Comparison of ENCODE assay signal across 23 mouse cellular contexts in genomic region chr14:71082327-71082726, GRCm38 (mm10).
DNase-seq lines count a peak whose midpoint lies in the region; ATAC-seq and TF ChIP-seq lines count a peak whose summit lies in the region.
"Had no signal": no experiment of that assay in that cellular context is flagged by ENCODE, and none has a peak within 500 bp of the region (broad histone marks: within the 10 kb centered on the region; RNA-seq: fewer than 3 reads in every experiment).

No protein-coding gene starts in this region.

- in situ Hi-C loops in ES-E14 (cut with MboI; ENCODE audit: low sequenced_read_pairs in 2 of 2, unreplicated experiment in 2 of 2), result no loop called here

- ATAC-seq in lung, postnatal 0 days, result peak; percentile 57
- no peak for ATAC-seq in intestine, embryonic 15.5 days
- ATAC-seq: hindbrain, postnatal 0 days had no signal

- H3K9ac ChIP-seq in lung, postnatal 0 days (replicated peaks; ENCODE audit: low read depth), result no peak overlapping the region
- H3K9ac ChIP-seq in ES-E14 (ENCODE audit: insufficient read depth, low read depth, low read length, poor library complexity, severe bottlenecking), result no peak overlapping the region
- H3K9ac ChIP-seq in intestine, embryonic 15.5 days, result no peak overlapping the region
- H3K9ac ChIP-seq: embryonic facial prominence, embryonic 12.5 days; forebrain, embryonic 12.5 days; heart, embryonic 12.5 days; kidney, embryonic 15.5 days; liver, embryonic 13.5 days had no signal

- TF ChIP-seq EP300 in lung, postnatal 0 days (IDR thresholded peaks at IDR 0.05), result no peak

- H3K27me3 ChIP-seq in lung, postnatal 0 days (replicated peaks; ENCODE audit: insufficient read depth, low read length), result no peaks in the 10 kb centered on the region
- no peaks in the 10 kb centered on the region for H3K27me3 ChIP-seq in intestine, embryonic 15.5 days (replicated peaks)
- H3K27me3 ChIP-seq: embryonic facial prominence, embryonic 12.5 days; forebrain, embryonic 12.5 days; heart, embryonic 12.5 days; kidney, embryonic 15.5 days; liver, embryonic 13.5 days had no signal

- no peak for TF ChIP-seq CTCF in lung, postnatal 0 days (IDR thresholded peaks at IDR 0.05)

- H3K36me3 ChIP-seq in lung, postnatal 0 days (ENCODE audit: insufficient read depth, low read length), result no peaks in the 10 kb centered on the region
- H3K36me3 ChIP-seq in ES-E14 (ENCODE audit: control insufficient read depth, insufficient read depth, low read length, poor library complexity, severe bottlenecking), result no peaks in the 10 kb centered on the region
- no peaks in the 10 kb centered on the region for H3K36me3 ChIP-seq in intestine, embryonic 15.5 days
- H3K36me3 ChIP-seq: embryonic facial prominence, embryonic 12.5 days; forebrain, embryonic 12.5 days; heart, embryonic 12.5 days; kidney, embryonic 15.5 days; liver, embryonic 13.5 days had no signal

- H3K4me3 ChIP-seq in lung, postnatal 0 days (ENCODE audit: low read depth, low read length), result no peak overlapping the region
- H3K4me3 ChIP-seq in ES-E14 (ENCODE audit: insufficient read depth in 1 of 2, low read depth in 1 of 2, low read length in 2 of 2, poor library complexity in 1 of 2, severe bottlenecking in 1 of 2), result no peak overlapping the region
- H3K4me3 ChIP-seq in intestine, embryonic 15.5 days (replicated peaks), result no peak overlapping the region
- H3K4me3 ChIP-seq: embryonic facial prominence, embryonic 12.5 days; forebrain, embryonic 12.5 days; gastrocnemius, adult 2 months; heart, embryonic 12.5 days; kidney, embryonic 15.5 days; liver, embryonic 13.5 days had no signal

- H3K4me2 ChIP-seq in lung, postnatal 0 days (replicated peaks; ENCODE audit: low read depth, low read length), result no peak overlapping the region
- H3K4me2 ChIP-seq in intestine, embryonic 15.5 days (replicated peaks), result no peak overlapping the region
- H3K4me2 ChIP-seq: embryonic facial prominence, embryonic 12.5 days; forebrain, embryonic 12.5 days; heart, embryonic 12.5 days; kidney, embryonic 15.5 days; liver, embryonic 13.5 days had no signal

- no peak overlapping the region for H3K27ac ChIP-seq in lung, postnatal 0 days (ENCODE audit: low read length)
- H3K27ac ChIP-seq in ES-E14 (ENCODE audit: insufficient read depth, low read depth, low read length, poor library complexity, severe bottlenecking), result no peak overlapping the region
- H3K27ac ChIP-seq in intestine, embryonic 15.5 days, result no peak overlapping the region
- H3K27ac ChIP-seq: embryonic facial prominence, embryonic 12.5 days; forebrain, embryonic 12.5 days; gastrocnemius, adult 2 months; hindbrain, postnatal 0 days; kidney, embryonic 15.5 days; liver, embryonic 13.5 days had no signal

- H3K4me1 ChIP-seq in lung, postnatal 0 days (ENCODE audit: insufficient read depth, low read depth, low read length), result no peaks in the 10 kb centered on the region
- no peaks in the 10 kb centered on the region for H3K4me1 ChIP-seq in ES-E14 (ENCODE audit: control insufficient read depth in 2 of 2, insufficient read depth in 2 of 2, low read length in 2 of 2, poor library complexity in 1 of 2)
- H3K4me1 ChIP-seq in intestine, embryonic 15.5 days (replicated peaks), result no peaks in the 10 kb centered on the region
- H3K4me1 ChIP-seq: embryonic facial prominence, embryonic 12.5 days; forebrain, embryonic 12.5 days; heart, embryonic 12.5 days; kidney, embryonic 15.5 days; liver, embryonic 13.5 days had no signal

- H3K9me3 ChIP-seq in lung, postnatal 0 days (ENCODE audit: low read length), result no peaks in the 10 kb centered on the region
- H3K9me3 ChIP-seq in ES-E14 (ENCODE audit: control insufficient read depth, insufficient read depth, low read depth, low read length), result no peaks in the 10 kb centered on the region
- H3K9me3 ChIP-seq in intestine, embryonic 15.5 days, result no peaks in the 10 kb centered on the region
- H3K9me3 ChIP-seq: embryonic facial prominence, embryonic 12.5 days; forebrain, embryonic 12.5 days; heart, embryonic 12.5 days; kidney, embryonic 15.5 days; liver, embryonic 13.5 days had no signal

- peak; percentile 66 for DNase-seq in lung, postnatal 0 days (ENCODE audit: low spot score)
- DNase-seq in lung, postnatal 10 days, result no peak
- peak; percentile 22 for DNase-seq in ES-E14 (ENCODE audit: low read depth, low spot score)
- peak; percentile 2 for DNase-seq in adipocyte (ENCODE audit: low spot score)
- no peak for DNase-seq in spleen, postnatal 4 days (ENCODE audit: low spot score in 2 of 2)
- DNase-seq in cerebellum, adult 9-10 months, result no peak
- DNase-seq: cerebellum, adult 18-20 months; cerebellum, postnatal 25 days; gastrocnemius, adult 2 months; heart, adult 18-20 months; heart, postnatal 14 days; kidney, adult 11 months; kidney, postnatal 4 days; liver, embryonic 13.5 days; lung, adult 2 months; lung, postnatal 36 days; spleen, adult 18-20 months had no signal

TF ChIP-seq in ES-E14, 5 proteins besides CTCF, POLR2A, EP300 and RAD21:
- no peak for TF ChIP-seq ZC3H11A (IDR thresholded peaks at IDR 0.05; ENCODE audit: borderline replicate concordance, low read depth, low read length)
- peak; percentile 43; the same call in 1 of the 2 replicates for TF ChIP-seq MAFK (IDR thresholded peaks at IDR 0.05; ENCODE audit: insufficient read depth, low read depth, low read length)
TF ChIP-seq in ES-E14: peak in this region for 1.

Comparison
In these comparisons a context has a peak if more than half of its experiments do, and no peak if none do; other contexts are left out.
1. DNase-seq: peak in lung, postnatal 0 days (single experiment), ES-E14 (single experiment) and adipocyte (single experiment); none in lung, postnatal 10 days (single experiment), spleen, postnatal 4 days (0 of 2) and cerebellum, adult 9-10 months (single experiment).